ENCODE assay signal across 8 mouse cellular contexts in genomic region chr3:11212921-11213648, GRCm38 (mm10).
DNase-seq lines count a peak whose midpoint lies in the region; ATAC-seq lines count a peak whose summit lies in the region.
"Not testable (repeated sequence)": the region's sequence is repeated elsewhere in the genome, so short reads cannot be mapped to it uniquely, and the experiment has no call there.

No protein-coding gene starts in this region.

- 0 out of 2 replicates have a peak overlapping the region, but pooled peaks have one; percentile 8 for H3K9ac ChIP-seq in embryonic facial prominence, embryonic 14.5 days (ENCODE audit: low read depth, low read length)
- not testable (repeated sequence) for H3K9ac ChIP-seq in heart, embryonic 11.5 days (ENCODE audit: low read depth, low read length); hindbrain, embryonic 15.5 days; midbrain, embryonic 11.5 days (ENCODE audit: low read length)

- not testable (repeated sequence) for H3K4me1 ChIP-seq in embryonic facial prominence, embryonic 14.5 days (ENCODE audit: control insufficient read depth, insufficient read depth, low read length); heart, embryonic 11.5 days (ENCODE audit: control insufficient read depth, insufficient read depth, low read length); hindbrain, embryonic 15.5 days (replicated peaks); limb, embryonic 10.5 days; midbrain, embryonic 11.5 days (ENCODE audit: control insufficient read depth, insufficient read depth, low read length)

- 20% methylated on average over 9 of the region's 9 CpGs for WGBS in embryonic facial prominence, embryonic 14.5 days
- 33% methylated on average over 9 of the region's 9 CpGs for WGBS in heart, embryonic 11.5 days (ENCODE audit: insufficient replicate concordance)
- WGBS in hindbrain, embryonic 15.5 days = 38% methylated on average over 9 of the region's 9 CpGs
- 44% methylated on average over 9 of the region's 9 CpGs for WGBS in limb, embryonic 10.5 days
- WGBS in midbrain, embryonic 11.5 days = 33% methylated on average over 9 of the region's 9 CpGs

- H3K4me3 ChIP-seq in embryonic facial prominence, embryonic 14.5 days (ENCODE audit: low read depth, low read length); limb, embryonic 10.5 days; midbrain, embryonic 11.5 days (ENCODE audit: low read depth, low read length): not testable (repeated sequence)
- peak overlapping the region; percentile 10; the same call in 1 of the 2 replicates for H3K4me3 ChIP-seq in heart, embryonic 11.5 days (ENCODE audit: low read depth, low read length)
- H3K4me3 ChIP-seq in hindbrain, embryonic 15.5 days = peak overlapping the region; percentile 13; the same call in 1 of the 2 replicates

- peak overlapping the region; percentile 31 for H3K4me2 ChIP-seq in embryonic facial prominence, embryonic 14.5 days (ENCODE audit: low read depth, low read length)
- H3K4me2 ChIP-seq in heart, embryonic 11.5 days = peak overlapping the region; percentile 35
- peak overlapping the region; percentile 39 for H3K4me2 ChIP-seq in hindbrain, embryonic 15.5 days
- not testable (repeated sequence) for H3K4me2 ChIP-seq in midbrain, embryonic 11.5 days

- not testable (repeated sequence) for H3K9me3 ChIP-seq in embryonic facial prominence, embryonic 14.5 days (ENCODE audit: control insufficient read depth, low read length); heart, embryonic 11.5 days (replicated peaks; ENCODE audit: control insufficient read depth, low read length); hindbrain, embryonic 15.5 days; limb, embryonic 10.5 days (replicated peaks); midbrain, embryonic 11.5 days (ENCODE audit: control insufficient read depth, low read length)

- not testable (repeated sequence) for H3K36me3 ChIP-seq in embryonic facial prominence, embryonic 14.5 days (ENCODE audit: control insufficient read depth, insufficient read depth, low read length); heart, embryonic 11.5 days (ENCODE audit: control insufficient read depth, insufficient read depth, low read length); hindbrain, embryonic 15.5 days; limb, embryonic 10.5 days; midbrain, embryonic 11.5 days (ENCODE audit: control insufficient read depth, insufficient read depth, low read length)

- DNase-seq in 3134 (ENCODE audit: extremely low read depth, insufficient read length, low spot score) = peak; percentile 30
- peak; percentile 83 for DNase-seq in ZHBTc4 (ENCODE audit: low read depth, low spot score)
- DNase-seq in embryonic facial prominence, embryonic 14.5 days (ENCODE audit: low spot score) = peak; percentile 17
- DNase-seq in limb, embryonic 10.5 days (ENCODE audit: low spot score) = peak; percentile 29
- peak; percentile 90 for DNase-seq in midbrain, embryonic 11.5 days (ENCODE audit: low spot score, missing footprints)
- peak; percentile 5 for DNase-seq in retina, embryonic 14.5 days (ENCODE audit: low spot score)

- not testable (repeated sequence) for H3K27ac ChIP-seq in embryonic facial prominence, embryonic 14.5 days (replicated peaks; ENCODE audit: low read depth, low read length); heart, embryonic 11.5 days (ENCODE audit: low read depth, low read length); hindbrain, embryonic 15.5 days (replicated peaks); limb, embryonic 10.5 days; midbrain, embryonic 11.5 days (ENCODE audit: low read depth, low read length)

- not testable (repeated sequence) for H3K27me3 ChIP-seq in embryonic facial prominence, embryonic 14.5 days (replicated peaks; ENCODE audit: control insufficient read depth, insufficient read depth, low read length); heart, embryonic 11.5 days (ENCODE audit: control insufficient read depth, insufficient read depth, low read length); hindbrain, embryonic 15.5 days; limb, embryonic 10.5 days (ENCODE audit: low read depth, poor library complexity, severe bottlenecking); midbrain, embryonic 11.5 days (ENCODE audit: control insufficient read depth, insufficient read depth, low read length)

- not testable (repeated sequence) for ATAC-seq in embryonic facial prominence, embryonic 14.5 days (ENCODE audit: low read depth); heart, embryonic 11.5 days (replicated peaks; ENCODE audit: insufficient number of reproducible peaks, low FRiP score, low TSS enrichment); hindbrain, embryonic 15.5 days (ENCODE audit: low FRiP score, low read depth)
- peak; percentile 65 for ATAC-seq in midbrain, embryonic 11.5 days (ENCODE audit: low FRiP score)

Comparison
In these comparisons a context has a peak if more than half of its experiments do, and no peak if none do; other contexts are left out.
1. DNase-seq: peak in every context shown above with its lines; median percentile 90 in midbrain, embryonic 11.5 days; 83 in ZHBTc4; 30 in 3134; 29 in limb, embryonic 10.5 days; 17 in embryonic facial prominence, embryonic 14.5 days; 5 in retina, embryonic 14.5 days.